Mouse (Mus musculus): ENCODE data around the gene Tmem201. TPM values are rescaled to one million over a fixed set of nuclear protein-coding genes. Genes with fewer than 3 reads are reported as not detected.

Tmem201 gene
- total RNA-seq (2023), result 15.2 to 22.2 TPM (median 18.4 TPM) in 4 replicates

GRCm38 (mm10) chr4:149737383-149738324, at the start of gene Tmem201:
Tmem201 (minus strand) TSS chr4:149738044.

DNA sequence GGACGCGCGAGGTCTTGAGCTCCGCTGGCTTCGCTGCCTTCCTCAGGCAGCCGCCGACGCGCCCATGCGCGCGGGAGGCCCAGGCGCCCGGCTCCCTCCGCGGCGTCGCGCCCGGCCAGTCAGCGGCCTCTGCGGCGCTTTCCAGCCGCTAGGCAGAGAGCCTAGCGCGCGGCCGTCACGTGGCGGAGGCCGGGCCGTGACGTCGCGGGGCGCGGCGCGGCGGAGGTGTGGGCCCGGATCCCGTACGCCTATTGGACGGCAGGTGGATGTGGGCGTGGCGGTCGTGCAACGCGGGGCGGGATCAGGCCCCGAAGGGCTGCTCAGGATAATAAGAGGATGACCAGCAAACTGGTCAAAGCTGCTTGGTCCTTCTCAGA, 36.2 kb upstream of the Tmem201 start, which contains the start of gene Slc25a33:
TSS of gene Slc25a33 (minus strand) at position 184 of the 377 bp plus-strand sequence.

DNA sequence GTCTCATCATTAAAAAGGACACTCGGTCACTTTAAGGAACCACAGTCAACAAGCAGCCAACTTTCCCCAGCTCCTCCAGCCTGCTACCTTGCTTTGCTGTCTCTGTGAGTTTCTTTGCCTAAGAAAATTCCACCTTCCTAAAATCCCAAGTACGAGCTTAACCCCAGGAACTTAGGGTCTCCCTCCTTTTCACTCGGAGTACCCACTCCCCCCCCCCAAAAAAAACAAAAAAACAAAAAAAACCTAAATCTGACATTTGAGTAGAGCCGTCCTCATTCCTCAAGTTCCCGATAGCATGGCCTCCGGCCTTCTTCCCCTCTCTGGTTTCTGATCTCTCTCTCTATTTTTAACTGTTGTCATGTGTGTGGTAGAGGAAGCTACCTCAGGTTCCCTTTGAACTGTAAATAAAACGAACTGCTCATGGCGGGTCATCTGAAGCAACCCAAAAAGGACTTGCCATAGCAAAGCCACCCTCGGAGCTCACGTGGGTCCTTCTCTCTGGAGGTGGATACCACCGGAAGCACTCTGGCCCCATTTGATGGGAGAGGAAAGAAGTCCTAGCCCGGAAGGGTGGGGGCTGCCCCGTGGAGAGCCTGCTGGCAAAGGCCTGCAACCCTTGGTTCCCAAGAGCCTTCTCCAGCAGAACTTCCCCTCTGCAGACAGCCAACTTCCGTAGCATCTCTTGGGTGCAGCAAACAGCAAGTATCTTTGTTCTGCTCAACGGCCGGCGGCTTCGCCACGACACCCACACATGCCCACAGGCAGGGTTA, 35.4 kb downstream of the Tmem201 start, which contains the start of gene Pik3cd:
TSS of gene Pik3cd (minus strand) at position 362 of the 770 bp plus-strand sequence.

Other genes with a start within 250 kb of the Tmem201 start
- gene Ctnnbip1, start 219.8 kb downstream of the Tmem201 start, total RNA-seq (2023), result 1.3 to 2.2 TPM (median 1.7 TPM) in 4 replicates
- gene Clstn1, start 151.6 kb downstream of the Tmem201 start, total RNA-seq (2023), result 3.2 to 4.4 TPM (median 4.0 TPM) in 4 replicates
- 225 to 236 TPM (median 230 TPM) in 4 replicates for gene Pik3cd, start 35.5 kb downstream of the Tmem201 start, total RNA-seq (2023)
- 7.1 to 10.5 TPM (median 7.8 TPM) in 4 replicates for gene Slc25a33, start 36.2 kb upstream of the Tmem201 start, total RNA-seq (2023)
- gene Spsb1, start 217.0 kb upstream of the Tmem201 start, total RNA-seq (2023), result 2.5 to 3.3 TPM (median 2.8 TPM) in 4 replicates